Mouse (Mus musculus) intestine, embryonic 16.5 days (tissue): ENCODE measurements around the gene Ptger4. TPM values are rescaled to one million over a fixed set of nuclear protein-coding genes. Genes with fewer than 3 reads are reported as not detected.

Experiments used
- ATAC-seq: fragments of 200-750 bp; cut with Nextera tagmentation; 2 replicates; pipeline ENCODE4 v1.8.0; 2017; ENCODE audit warnings: moderate TSS enrichment, moderate library complexity
- H3K27ac ChIP-seq: fragments of 300-500 bp; sonication (generic); 2 replicates; pipeline ENCODE4 v1.5.1; 2014; ENCODE audit warnings: mild to moderate bottlenecking, low read length
- H3K27me3 ChIP-seq: fragments of 300-500 bp; sonication (generic); replicated peaks from 2 replicates; pipeline ENCODE4 v1.6.1; 2014; ENCODE audit warnings: low read length, control low read depth, mixed read lengths; ENCODE audit not compliant: control insufficient read depth, insufficient read depth
- H3K36me3 ChIP-seq: fragments of 300-500 bp; sonication (generic); 2 replicates; pipeline ENCODE4 v1.6.1; 2014; ENCODE audit warnings: low read length, control low read depth; ENCODE audit not compliant: control insufficient read depth, insufficient read depth
- H3K4me1 ChIP-seq: fragments of 300-500 bp; sonication (generic); 2 replicates; pipeline ENCODE4 v1.6.1; 2014; ENCODE audit warnings: low read length, control low read depth, mixed read lengths; ENCODE audit not compliant: control insufficient read depth, insufficient read depth
- H3K4me2 ChIP-seq: fragments of 300-500 bp; sonication (generic); 2 replicates; pipeline ENCODE4 v1.6.1; 2014; ENCODE audit warnings: low read depth, low read length, control low read depth
- H3K4me3 ChIP-seq: fragments of 300-500 bp; sonication (generic); 2 replicates; pipeline ENCODE4 v1.5.1; 2014; ENCODE audit warnings: mild to moderate bottlenecking, low read length
- H3K9ac ChIP-seq: fragments of 300-500 bp; sonication (generic); 2 replicates; pipeline ENCODE4 v1.6.1; 2014; ENCODE audit warnings: low read depth, low read length
- H3K9me3 ChIP-seq: fragments of 300-500 bp; sonication (generic); 2 replicates; pipeline ENCODE4 v1.6.1; 2016; ENCODE audit warnings: low read length, control low read depth; ENCODE audit not compliant: control insufficient read depth
- WGBS: fragments of 180-500 bp; shearing (Covaris S2); extraction: QIAGEN DNeasy Blood & Tissue Kit; methylation state at CpG from one replicate; pipeline ENCODE4 v1.1.7; 2014; 5-methylcytosine and 5-hydroxymethylcytosine counted together
- polyA plus RNA-seq: library from polyadenylated mRNA; unstranded; fragments of >200 nt; fragmentation: Nextera tagmentation; extraction: Ambion mirVana; gene quantifications from 2 replicates; pipeline ENCODE4 v1.2.1, GENCODE M21; 2015

Gene Ptger4
- polyA plus RNA-seq, 1 experiment from 2014 or later, result 6.0 TPM

- H3K9me3 ChIP-seq, result no peaks in the 10 kb centered on the region
- H3K36me3 ChIP-seq, result no peaks in the 10 kb centered on the region; the same call in 1 of the 2 replicates
- no peak overlapping the region for H3K9ac ChIP-seq
- no peak overlapping the region for H3K4me3 ChIP-seq
- H3K27ac ChIP-seq, result no peak overlapping the region
- H3K27me3 ChIP-seq, result no peaks in the 10 kb centered on the region
- no peak overlapping the region for H3K4me2 ChIP-seq
- H3K4me1 ChIP-seq, result peaks cover 3% of the 10 kb centered on the region; the same call in 1 of the 2 replicates
- WGBS, result 69% methylated on average over 6 of the region's 6 CpGs
- peak; percentile 91 for ATAC-seq
Measured at GRCm38 (mm10) chr15:5220491-5220890, 23.5 kb downstream of the Ptger4 start.

GRCm38 (mm10) chr15:5209116-5209515, 34.9 kb downstream of the Ptger4 start:
- Histone ChIP-seq H3K27ac (peak overlapping the region; percentile 24; the same call in 1 of the 2 replicates), H3K4me3 (no peak overlapping the region), H3K4me1 (no peaks in the 10 kb centered on the region), H3K27me3 (no peaks in the 10 kb centered on the region), H3K9ac (no peak overlapping the region), H3K9me3 (no peaks in the 10 kb centered on the region), H3K4me2 (no peak overlapping the region), H3K36me3 (no peaks in the 10 kb centered on the region)
- ATAC-seq, result peak; percentile 82
- WGBS, result 83% methylated on average over 3 of the region's 3 CpGs

GRCm38 (mm10) chr15:5205222-5205621, 38.8 kb downstream of the Ptger4 start:
- H3K9ac ChIP-seq, result no peak overlapping the region
- no peaks in the 10 kb centered on the region for H3K36me3 ChIP-seq
- H3K9me3 ChIP-seq, result no peaks in the 10 kb centered on the region
- no peaks in the 10 kb centered on the region for H3K27me3 ChIP-seq
- H3K4me1 ChIP-seq, result no peaks in the 10 kb centered on the region
- no peak for ATAC-seq
- 86% methylated on average over 9 of the region's 9 CpGs for WGBS
- no peak overlapping the region for H3K27ac ChIP-seq
- H3K4me3 ChIP-seq, result no peak overlapping the region
- no peak overlapping the region for H3K4me2 ChIP-seq

GRCm38 (mm10) chr15:5196691-5197090, 47.3 kb downstream of the Ptger4 start:
- Histone ChIP-seq H3K27ac (peak overlapping the region; percentile 89), H3K4me1 (no peaks in the 10 kb centered on the region; the same call in 1 of the 2 replicates), H3K36me3 (peaks cover 1% of the 10 kb centered on the region; the same call in 1 of the 2 replicates), H3K27me3 (no peaks in the 10 kb centered on the region), H3K9me3 (no peaks in the 10 kb centered on the region), H3K4me3 (no peak overlapping the region), H3K4me2 (peak overlapping the region; percentile 40; the same call in 1 of the 2 replicates), H3K9ac (no peak overlapping the region)
- WGBS, result 58% methylated on average over 4 of the region's 4 CpGs
- 0 out of 2 replicates have a peak, but pooled peaks have one; percentile 5 for ATAC-seq

GRCm38 (mm10) chr15:5195987-5196514, 47.9 kb downstream of the Ptger4 start:
- Histone ChIP-seq H3K27me3 (no peaks in the 10 kb centered on the region), H3K9ac (no peak overlapping the region), H3K4me2 (peak overlapping the region; percentile 40), H3K4me1 (no peaks in the 10 kb centered on the region; the same call in 1 of the 2 replicates), H3K27ac (peak overlapping the region; percentile 89), H3K9me3 (no peaks in the 10 kb centered on the region), H3K36me3 (peaks cover 2% of the 10 kb centered on the region; the same call in 1 of the 2 replicates), H3K4me3 (peak overlapping the region; percentile 24; the same call in 1 of the 2 replicates)
- peak; percentile 98 for ATAC-seq
- WGBS, result 34% methylated on average over 4 of the region's 4 CpGs

GRCm38 (mm10) chr15:5194931-5195330, 49.1 kb downstream of the Ptger4 start:
- 88% methylated on average over 9 of the region's 9 CpGs for WGBS
- H3K9ac ChIP-seq, result no peak overlapping the region
- ATAC-seq, result no peak
- H3K27me3 ChIP-seq, result no peaks in the 10 kb centered on the region
- no peak overlapping the region for H3K4me3 ChIP-seq
- H3K4me1 ChIP-seq, result no peaks in the 10 kb centered on the region; the same call in 1 of the 2 replicates
- no peak overlapping the region for H3K4me2 ChIP-seq
- H3K9me3 ChIP-seq, result no peaks in the 10 kb centered on the region
- no peak overlapping the region for H3K27ac ChIP-seq
- peaks cover 2% of the 10 kb centered on the region; the same call in 1 of the 2 replicates for H3K36me3 ChIP-seq

- no peaks in the 10 kb centered on the region; the same call in 1 of the 2 replicates for H3K4me1 ChIP-seq
- H3K36me3 ChIP-seq, result peaks cover 2% of the 10 kb centered on the region; the same call in 1 of the 2 replicates
- H3K27ac ChIP-seq, result peak overlapping the region; percentile 7; the same call in 1 of the 2 replicates
- H3K4me3 ChIP-seq, result no peak overlapping the region
- H3K27me3 ChIP-seq, result no peaks in the 10 kb centered on the region
- no peak overlapping the region for H3K4me2 ChIP-seq
- 81% methylated on average over 6 of the region's 6 CpGs for WGBS
- no peak overlapping the region for H3K9ac ChIP-seq
- ATAC-seq, result no peak
- no peaks in the 10 kb centered on the region for H3K9me3 ChIP-seq
Measured at GRCm38 (mm10) chr15:5194446-5194845, 49.5 kb downstream of the Ptger4 start.

GRCm38 (mm10) chr15:5193833-5194232, 50.2 kb downstream of the Ptger4 start:
- 75% methylated on average over 3 of the region's 3 CpGs for WGBS
- no peak overlapping the region for H3K27ac ChIP-seq
- no peak for ATAC-seq
- no peak overlapping the region for H3K9ac ChIP-seq
- no peak overlapping the region for H3K4me3 ChIP-seq
- H3K27me3 ChIP-seq, result no peaks in the 10 kb centered on the region
- no peaks in the 10 kb centered on the region for H3K9me3 ChIP-seq
- H3K36me3 ChIP-seq, result peaks cover 2% of the 10 kb centered on the region; the same call in 1 of the 2 replicates
- H3K4me2 ChIP-seq, result no peak overlapping the region
- H3K4me1 ChIP-seq, result no peaks in the 10 kb centered on the region; the same call in 1 of the 2 replicates

- Histone ChIP-seq H3K9me3 (no peaks in the 10 kb centered on the region), H3K4me1 (peaks cover 5% of the 10 kb centered on the region), H3K27me3 (no peaks in the 10 kb centered on the region)
Measured at GRCm38 (mm10) chr15:5189504-5190093, 54.4 kb downstream of the Ptger4 start.

More at GRCm38 (mm10) chr15:5189504-5190093, 54.4 kb downstream of the Ptger4 start:
- H3K4me2 ChIP-seq, result no peak overlapping the region
- H3K4me3 ChIP-seq, result no peak overlapping the region
- no peak overlapping the region for H3K9ac ChIP-seq
- WGBS, result 56% methylated on average over 10 of the region's 10 CpGs
- no peak for ATAC-seq
- no peak overlapping the region for H3K27ac ChIP-seq
- peaks cover 2% of the 10 kb centered on the region; the same call in 1 of the 2 replicates for H3K36me3 ChIP-seq
